Mouse (Mus musculus) forelimb bud, embryonic 11.5 days (tissue): ENCODE measurements around the gene Ltbr.

ENCODE experiments used
- DNase-seq: peaks from one replicate; pipeline ENCODE4 v3.0.0-alpha.2; 2012; ENCODE audit warnings: low read depth, low spot score

Gene Ltbr

GRCm38 (mm10) chr6:125345625-125346024 lies 31.9 kb upstream of the Ltbr start:
- DNase-seq: no peak

GRCm38 (mm10) chr6:125344866-125345265 lies 31.2 kb upstream of the Ltbr start:
- no peak for DNase-seq

- DNase-seq: no peak
Measured at GRCm38 (mm10) chr6:125344084-125344483, 30.4 kb upstream of the Ltbr start.

GRCm38 (mm10) chr6:125342198-125342597 lies 28.5 kb upstream of the Ltbr start:
- no peak for DNase-seq

- no peak for DNase-seq
Measured at GRCm38 (mm10) chr6:125340244-125340643, 26.6 kb upstream of the Ltbr start.

GRCm38 (mm10) chr6:125338791-125339660 lies 25.3 kb upstream of the Ltbr start:
- DNase-seq: no peak

- no peak for DNase-seq
Measured at GRCm38 (mm10) chr6:125334356-125334755, 20.7 kb upstream of the Ltbr start.

GRCm38 (mm10) chr6:125333112-125333899 lies 19.6 kb upstream of the Ltbr start:
- DNase-seq: no peak

GRCm38 (mm10) chr6:125330626-125331326 lies 17.1 kb upstream of the Ltbr start:
- DNase-seq: peak; percentile 82

GRCm38 (mm10) chr6:125328243-125328642 lies 14.6 kb upstream of the Ltbr start:
- no peak for DNase-seq

- no peak for DNase-seq
Measured at GRCm38 (mm10) chr6:125325337-125325736, 11.7 kb upstream of the Ltbr start.

GRCm38 (mm10) chr6:125323547-125323946 lies 9.9 kb upstream of the Ltbr start:
- no peak for DNase-seq

- DNase-seq: no peak
Measured at GRCm38 (mm10) chr6:125322794-125323193, 9.1 kb upstream of the Ltbr start.

GRCm38 (mm10) chr6:125321114-125321855 lies 7.6 kb upstream of the Ltbr start:
- no peak for DNase-seq

- DNase-seq: no peak
Measured at GRCm38 (mm10) chr6:125320323-125320722, 6.6 kb upstream of the Ltbr start, which contains the start of gene Scnn1a. Scnn1a (plus strand) TSS chr6:125320659.

- no peak for DNase-seq
Measured at GRCm38 (mm10) chr6:125319919-125320296, 6.2 kb upstream of the Ltbr start.

GRCm38 (mm10) chr6:125318981-125319918 lies 5.6 kb upstream of the Ltbr start:
- no peak for DNase-seq

GRCm38 (mm10) chr6:125317077-125317476 lies 3.4 kb upstream of the Ltbr start:
- DNase-seq: no peak

GRCm38 (mm10) chr6:125314746-125315145 lies 1.1 kb upstream of the Ltbr start:
- no peak for DNase-seq

- no peak for DNase-seq
Measured at GRCm38 (mm10) chr6:125314231-125314563, 512 bp upstream of the Ltbr start.
